Mouse (Mus musculus) layer of hippocampus, adult 2 months (tissue): ENCODE measurements around the gene Iqgap2. TPM values are rescaled to one million over a fixed set of nuclear protein-coding genes. Genes with fewer than 3 reads are reported as not detected.

Experiments used
- DNase-seq, 2 experiments: peaks; one replicate each; pipeline ENCODE4 v3.0.0; 2022; ENCODE audit warnings: low spot score in 2 of 2
- H3K27ac ChIP-seq: fragments of 200-600 bp; 2 replicates; pipeline ENCODE4 v1.8.1; 2022
- H3K4me3 ChIP-seq: fragments of 200-600 bp; 2 replicates; pipeline ENCODE4 v1.8.1; 2022; ENCODE audit warnings: mild to moderate bottlenecking
- CTCF ChIP-seq: fragments of 200-600 bp; conservative IDR thresholded peaks from 2 replicates; pipeline ENCODE4 v1.8.1; 2022; ENCODE audit warnings: antibody characterized with exemption, mild to moderate bottlenecking, moderate library complexity
- total RNA-seq, 2 experiments: library from RNA; stranded (reverse); gene quantifications; 2 replicates each; pipeline ENCODE4 v1.2.3; 2021

Iqgap2 gene
- total RNA-seq, 2 experiments from 2014 or later: 95.2 to 97.7 TPM

- peak within 1 kb of the TSS; percentile 52 for H3K27ac ChIP-seq
- no peak for TF ChIP-seq CTCF
- no peak within 1 kb of the TSS for H3K4me3 ChIP-seq
- DNase-seq: peak; percentile 27 to 35
Measured at GRCm38 (mm10) chr13:95696654-95697163, 195.0 kb downstream of the Iqgap2 start, which contains the start of gene F2rl2. Gene F2rl2 (plus strand): TSS chr13:95696853.

- no peak for TF ChIP-seq CTCF
- no peak for DNase-seq
- H3K4me3 ChIP-seq: no peak overlapping the region
- H3K27ac ChIP-seq: peak overlapping the region; percentile 52
Measured at GRCm38 (mm10) chr13:95696120-95696653, 195.5 kb downstream of the Iqgap2 start.

- no peak for TF ChIP-seq CTCF
- no peak overlapping the region for H3K27ac ChIP-seq
- H3K4me3 ChIP-seq: no peak overlapping the region
- peak; percentile 22 to 67 for DNase-seq
Measured at GRCm38 (mm10) chr13:95692201-95692600, 199.5 kb downstream of the Iqgap2 start.

- no peak overlapping the region for H3K4me3 ChIP-seq
- no peak for DNase-seq
- TF ChIP-seq CTCF: no peak
- H3K27ac ChIP-seq: no peak overlapping the region
Measured at GRCm38 (mm10) chr13:95688576-95688975, 203.1 kb downstream of the Iqgap2 start.

DNA sequence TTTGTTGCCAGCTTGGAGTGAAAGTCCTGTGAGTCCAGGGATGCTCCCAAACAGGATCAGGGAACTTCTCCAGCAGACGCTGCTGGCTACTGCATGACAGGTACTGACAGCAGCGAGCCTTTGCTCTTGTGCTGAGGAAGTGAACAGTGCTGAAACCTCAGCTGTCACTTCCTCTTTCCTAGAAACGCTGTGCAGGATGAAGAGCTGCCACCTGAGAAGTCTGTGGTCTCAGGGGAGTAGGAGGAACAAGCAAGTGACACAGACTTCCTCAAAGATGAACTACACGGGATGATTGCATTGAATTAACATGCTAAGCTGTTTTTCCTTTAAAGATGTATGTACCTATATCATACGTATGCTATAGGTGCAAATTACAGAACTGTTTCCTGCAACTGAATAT, 206.0 kb downstream of the Iqgap2 start:
- no peak for TF ChIP-seq CTCF
- DNase-seq: no peak
- no peak overlapping the region for H3K27ac ChIP-seq

GRCm38 (mm10) chr13:95684656-95685244, 207.0 kb downstream of the Iqgap2 start:
- TF ChIP-seq CTCF: no peak
- Histone ChIP-seq H3K4me3 (no peak overlapping the region), H3K27ac (no peak overlapping the region)
- no peak for DNase-seq

More for the DNA sequence above, 206.0 kb downstream of the Iqgap2 start:
- no peak overlapping the region for H3K4me3 ChIP-seq

DNA sequence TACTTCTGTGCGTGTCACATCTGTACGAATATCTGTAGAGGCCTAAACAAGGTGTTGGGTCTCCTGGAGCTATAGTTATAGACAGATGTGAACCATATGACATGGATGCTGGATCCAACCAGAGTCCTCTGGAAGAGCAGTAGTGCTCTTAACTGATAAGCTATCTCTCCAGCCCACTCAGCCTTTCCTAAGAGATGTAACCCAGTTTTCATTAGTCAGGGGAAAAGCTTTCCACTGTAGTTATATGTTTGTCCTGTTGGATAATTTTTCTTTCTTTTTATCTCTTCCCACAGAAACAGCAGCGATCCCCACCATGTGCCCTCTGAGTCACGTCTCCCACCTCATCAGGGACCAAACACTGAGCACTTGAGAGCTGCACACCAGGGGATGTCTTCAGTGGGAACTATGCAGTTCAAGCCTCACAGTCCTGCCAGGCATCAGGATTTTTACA, 212.2 kb downstream of the Iqgap2 start:
- DNase-seq: no peak
- no peak for TF ChIP-seq CTCF
- H3K4me3 ChIP-seq: no peak overlapping the region
- H3K27ac ChIP-seq: no peak overlapping the region

GRCm38 (mm10) chr13:95679078-95679477, 212.6 kb downstream of the Iqgap2 start:
- Histone ChIP-seq H3K4me3 (no peak overlapping the region), H3K27ac (no peak overlapping the region)
- no peak for DNase-seq
- TF ChIP-seq CTCF: no peak

GRCm38 (mm10) chr13:95672372-95672771, 219.3 kb downstream of the Iqgap2 start:
- H3K27ac ChIP-seq: no peak overlapping the region
- no peak for DNase-seq
- no peak for TF ChIP-seq CTCF
- no peak overlapping the region for H3K4me3 ChIP-seq

- no peak for TF ChIP-seq CTCF
- H3K27ac ChIP-seq: no peak overlapping the region
- no peak overlapping the region for H3K4me3 ChIP-seq
- no peak for DNase-seq
Measured at GRCm38 (mm10) chr13:95671108-95671897, 220.4 kb downstream of the Iqgap2 start.

GRCm38 (mm10) chr13:95670534-95670933, 221.2 kb downstream of the Iqgap2 start:
- no peak for TF ChIP-seq CTCF

GRCm38 (mm10) chr13:95667260-95667659, 224.5 kb downstream of the Iqgap2 start:
- H3K27ac ChIP-seq: no peak overlapping the region
- TF ChIP-seq CTCF: peak; percentile 70
- no peak overlapping the region for H3K4me3 ChIP-seq
- no peak for DNase-seq

More at GRCm38 (mm10) chr13:95670534-95670933, 221.2 kb downstream of the Iqgap2 start:
- DNase-seq: no peak
- H3K4me3 ChIP-seq: no peak overlapping the region
- H3K27ac ChIP-seq: no peak overlapping the region
